Comparison of ENCODE assay signal across 8 mouse cellular contexts in the genomic region with DNA sequence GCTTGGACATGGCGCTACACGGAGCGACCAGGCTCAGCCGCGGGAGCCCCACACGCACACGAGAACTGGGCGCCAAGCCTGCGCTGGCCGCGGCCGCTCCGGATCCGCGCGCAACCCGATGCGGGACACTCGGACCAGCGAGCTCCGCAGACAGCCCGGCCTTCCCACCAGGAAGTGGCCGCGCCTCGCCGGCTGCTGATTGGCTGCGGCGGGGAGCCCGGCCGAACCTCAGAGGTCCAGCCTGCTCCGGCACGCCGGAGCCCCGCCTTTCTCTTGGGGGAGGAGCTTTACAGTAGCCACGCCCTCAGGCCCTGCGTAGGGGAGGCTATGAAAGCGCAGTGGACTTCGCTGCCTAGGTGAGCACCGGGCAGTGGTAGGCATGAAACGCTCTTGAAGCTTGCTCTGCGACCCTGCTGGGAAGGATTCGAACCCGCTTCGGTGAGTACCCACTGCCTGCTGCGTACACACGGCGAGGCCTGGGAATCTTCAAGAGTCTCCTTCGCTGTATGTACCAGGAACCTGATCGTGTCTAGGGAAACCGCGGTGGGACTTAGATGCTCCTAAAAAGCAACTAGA. TPM values are rescaled to one million over a fixed set of nuclear protein-coding genes. Genes with fewer than 3 reads are reported as not detected.
DNase-seq lines count a peak whose midpoint lies in the region; ATAC-seq lines count a peak whose summit lies in the region.

Ostf1 (minus strand) TSS at position 180 of the 576 bp plus-strand sequence.
Nmrk1 (plus strand) TSS at position 307 of the 576 bp plus-strand sequence.

- DNase-seq in adrenal gland, adult (ENCODE audit: inconsistent age in 2 of 2, low spot score in 1 of 2), result peak; percentile 99 to 100
- peak; percentile 97 for DNase-seq in embryo, embryonic 10.5 days (ENCODE audit: low spot score)
- DNase-seq in gastrocnemius, postnatal 14 days, result peak; percentile 98
- peak; percentile 86 to 98 for DNase-seq in left cerebral cortex, postnatal 10 days (ENCODE audit: extremely low spot score in 1 of 2, low spot score in 2 of 2)
- DNase-seq in right cerebral cortex, postnatal 25 days, result peak; percentile 94
- DNase-seq in urinary bladder, postnatal 4 days (ENCODE audit: low spot score in 2 of 2), result peak; percentile 95 to 98

- peak; percentile 87 for ATAC-seq in inflammation-experienced regulatory T-cells, adult 6 months
- peak; percentile 95 for ATAC-seq in megakaryocyte-erythroid progenitor cell, adult 5-6 weeks (replicated peaks; ENCODE audit: low FRiP score, low TSS enrichment, poor library complexity, severe bottlenecking)

- intact Hi-C loops in gastrocnemius, postnatal 14 days (cut with DNase I; ENCODE audit: low total_unique reads), result no loop called here
- intact Hi-C loops in left cerebral cortex, postnatal 10 days (cut with DNase I), result no loop called here

RNA-seq across cellular contexts. Expression of gene Ostf1, which starts in this region (rescaled TPM):
- 10 to 100 TPM; 32.2 to 36.5 TPM for total RNA-seq in gastrocnemius, postnatal 14 days (2021)
- 100 to 1,000 TPM in 1 of 3 experiments, 10 to 100 TPM in 2; 87.5 to 260 (median 96.7) TPM for polyA plus RNA-seq in inflammation-experienced regulatory T-cells, adult 6 months (2017; shearing (Covaris generic))
- 10 to 100 TPM; 19.6 to 20.5 TPM for total RNA-seq in left cerebral cortex, postnatal 10 days (2021)
- total RNA-seq in megakaryocyte-erythroid progenitor cell, adult 5-6 weeks (2014; fragmentation: Nextera tagmentation), result 38.8 and 45.6 TPM in 2 replicates
- total RNA-seq in megakaryocyte-erythroid progenitor cell, adult 5-6 weeks (2017), result 63.0 and 78.0 TPM in 2 replicates

RNA-seq across cellular contexts. Expression of gene Nmrk1, which starts in this region (rescaled TPM):
- total RNA-seq in gastrocnemius, postnatal 14 days (2021), result 1 to 10 TPM; 2.4 to 3.6 TPM
- 10 to 100 TPM in 1 of 3 experiments, 1 to 10 TPM in 2; 6.7 to 16.1 (median 8.9) TPM for polyA plus RNA-seq in inflammation-experienced regulatory T-cells, adult 6 months (2017; shearing (Covaris generic))
- total RNA-seq in left cerebral cortex, postnatal 10 days (2021), result 1 to 10 TPM; 3.5 to 5.6 TPM
- 7.0 and 9.5 TPM in 2 replicates for total RNA-seq in megakaryocyte-erythroid progenitor cell, adult 5-6 weeks (2014; fragmentation: Nextera tagmentation)
- total RNA-seq in megakaryocyte-erythroid progenitor cell, adult 5-6 weeks (2017), result 8.3 and 11.0 TPM in 2 replicates

Comparison
In these comparisons a context has a peak if more than half of its experiments do, and no peak if none do; other contexts are left out.
1. Peak in every context shown above with its lines: DNase-seq and ATAC-seq.